Mouse (Mus musculus): ENCODE data around the gene Asb8. TPM values are rescaled to one million over a fixed set of nuclear protein-coding genes. Genes with fewer than 3 reads are reported as not detected.

The Asb8 gene
- 13.8 and 16.2 TPM in 2 replicates for polyA plus RNA-seq (2012; rRNA removed)

GRCm38 (mm10) chr15:98165525-98165924, at the start of gene Asb8:
Gene Asb8, minus strand, starts transcription at chr15:98165625.

DNA sequence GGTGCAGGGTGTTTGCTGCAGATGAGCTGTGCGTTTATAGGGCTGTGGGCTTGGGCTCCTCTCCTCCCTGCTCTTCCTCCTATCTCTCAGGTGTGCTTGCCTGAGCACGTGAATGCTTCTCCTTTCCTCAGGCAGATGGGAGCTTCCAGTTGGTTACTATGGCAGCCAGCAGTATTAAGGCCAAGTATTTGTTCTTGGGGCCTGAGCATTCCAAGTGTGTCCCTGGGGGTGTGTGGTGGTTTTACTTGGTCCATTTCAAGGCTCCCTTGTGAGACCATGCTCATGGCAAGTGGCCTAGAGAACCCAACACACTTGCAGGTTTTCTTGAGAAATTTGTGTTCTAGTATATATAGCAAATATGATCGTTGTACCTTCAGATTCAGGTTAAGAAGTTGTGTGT, 30.0 kb upstream of the Asb8 start, which contains the start of gene Olfr288:
TSS of gene Olfr288 (minus strand) at position 101 of the 400 bp plus-strand sequence.

GRCm38 (mm10) chr15:98166963-98167644, 1.7 kb upstream of the Asb8 start, which contains the start of gene Ccdc184:
Gene Ccdc184, plus strand, starts transcription at chr15:98167158.

GRCm38 (mm10) chr15:98093121-98094011, 72.1 kb downstream of the Asb8 start, which contains the start of gene Senp1:
Gene Senp1, minus strand, starts transcription at chr15:98093744.

DNA sequence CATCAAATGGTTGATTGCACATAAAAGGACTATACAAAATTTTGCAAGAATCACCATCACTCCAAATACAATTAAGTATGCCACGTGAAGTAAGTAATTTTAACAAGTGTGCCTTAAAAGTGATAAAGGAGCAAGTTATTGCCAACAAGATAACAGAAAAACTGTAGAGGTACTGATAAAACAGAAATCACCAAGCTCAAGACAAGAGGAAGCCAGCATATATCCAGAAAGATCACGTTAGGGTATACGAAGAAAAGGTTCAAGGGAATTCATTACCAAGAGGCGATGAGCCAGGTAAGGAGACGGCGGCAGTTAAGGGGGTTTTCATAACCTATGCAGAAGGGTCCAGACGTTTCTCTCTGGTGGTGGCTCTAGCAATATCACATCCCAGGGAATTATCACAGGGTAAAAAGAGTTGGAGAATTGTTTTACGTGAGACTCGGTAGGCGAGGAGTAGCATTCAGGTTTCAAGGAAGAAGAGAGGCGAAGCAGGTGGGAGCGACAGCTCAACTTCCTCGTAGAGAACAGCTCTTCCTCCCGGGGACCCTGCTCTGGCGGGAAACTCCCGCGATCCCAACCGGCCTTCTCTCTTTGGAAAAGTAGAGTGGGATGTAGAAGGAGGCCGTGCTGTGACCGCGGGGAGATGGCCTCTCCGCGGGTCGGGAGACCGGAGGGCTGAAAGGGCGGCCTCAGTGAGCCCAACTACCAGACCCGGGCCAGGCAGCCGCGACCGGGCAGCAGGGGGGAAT, 72.9 kb downstream of the Asb8 start, which contains the start of gene Pfkm:
TSS of gene Pfkm (plus strand) at position 218 of the 749 bp plus-strand sequence.

Other genes with a start within 250 kb of the Asb8 start
- gene Tmem106c, start 201.4 kb downstream of the Asb8 start, polyA plus RNA-seq (2012; rRNA removed): 9.4 and 10.8 TPM in 2 replicates
- 0.08 and 0.26 TPM in 2 replicates for gene Col2a1, start 160.9 kb downstream of the Asb8 start, polyA plus RNA-seq (2012; rRNA removed)
- 22.1 and 23.5 TPM in 2 replicates for gene Pfkm, start 73.0 kb downstream of the Asb8 start, polyA plus RNA-seq (2012; rRNA removed)
- gene Senp1, start 71.9 kb downstream of the Asb8 start, polyA plus RNA-seq (2012; rRNA removed): 10.4 and 11.8 TPM in 2 replicates
- not detected in 2 replicates for gene Ccdc184, start 1.5 kb upstream of the Asb8 start, polyA plus RNA-seq (2012; rRNA removed)
- not detected in 2 replicates for gene Olfr288, start 29.9 kb upstream of the Asb8 start, polyA plus RNA-seq (2012; rRNA removed)
- not detected in 2 replicates for gene Gm44579, start 55.4 kb upstream of the Asb8 start, polyA plus RNA-seq (2012; rRNA removed)
- gene Olfr287, start 55.4 kb upstream of the Asb8 start, polyA plus RNA-seq (2012; rRNA removed): not detected in 2 replicates
- gene Olfr286, start 68.8 kb upstream of the Asb8 start, polyA plus RNA-seq (2012; rRNA removed): not detected in 2 replicates
- gene H1fnt, start 91.7 kb upstream of the Asb8 start, polyA plus RNA-seq (2012; rRNA removed): not detected in 2 replicates
- 0.09 and 0.12 TPM in 2 replicates for gene Zfp641, start 130.5 kb upstream of the Asb8 start, polyA plus RNA-seq (2012; rRNA removed)
- gene Olfr285, start 151.7 kb upstream of the Asb8 start, polyA plus RNA-seq (2012; rRNA removed): not detected in 2 replicates
- not detected in 2 replicates for gene Olfr284, start 175.4 kb upstream of the Asb8 start, polyA plus RNA-seq (2012; rRNA removed)
- not detected in 2 replicates for gene Olfr283, start 215.3 kb upstream of the Asb8 start, polyA plus RNA-seq (2012; rRNA removed)

All from liver, embryonic 14 days (tissue).